Mouse (Mus musculus) gastrocnemius, postnatal 25 days (tissue): ENCODE measurements around the gene Dmrt3. TPM values are rescaled to one million over a fixed set of nuclear protein-coding genes. Genes with fewer than 3 reads are reported as not detected.

Experiments
- DNase-seq: peaks from one replicate; pipeline ENCODE4 v3.0.0; 2022
- total RNA-seq, 2 experiments: library from RNA; stranded (reverse); gene quantifications; 1 replicate in 1 of 2; 2 replicates in 1 of 2; pipeline ENCODE4 v1.2.3; 2021

The Dmrt3 gene
- total RNA-seq, 2 experiments from 2014 or later, result not detected

DNA sequence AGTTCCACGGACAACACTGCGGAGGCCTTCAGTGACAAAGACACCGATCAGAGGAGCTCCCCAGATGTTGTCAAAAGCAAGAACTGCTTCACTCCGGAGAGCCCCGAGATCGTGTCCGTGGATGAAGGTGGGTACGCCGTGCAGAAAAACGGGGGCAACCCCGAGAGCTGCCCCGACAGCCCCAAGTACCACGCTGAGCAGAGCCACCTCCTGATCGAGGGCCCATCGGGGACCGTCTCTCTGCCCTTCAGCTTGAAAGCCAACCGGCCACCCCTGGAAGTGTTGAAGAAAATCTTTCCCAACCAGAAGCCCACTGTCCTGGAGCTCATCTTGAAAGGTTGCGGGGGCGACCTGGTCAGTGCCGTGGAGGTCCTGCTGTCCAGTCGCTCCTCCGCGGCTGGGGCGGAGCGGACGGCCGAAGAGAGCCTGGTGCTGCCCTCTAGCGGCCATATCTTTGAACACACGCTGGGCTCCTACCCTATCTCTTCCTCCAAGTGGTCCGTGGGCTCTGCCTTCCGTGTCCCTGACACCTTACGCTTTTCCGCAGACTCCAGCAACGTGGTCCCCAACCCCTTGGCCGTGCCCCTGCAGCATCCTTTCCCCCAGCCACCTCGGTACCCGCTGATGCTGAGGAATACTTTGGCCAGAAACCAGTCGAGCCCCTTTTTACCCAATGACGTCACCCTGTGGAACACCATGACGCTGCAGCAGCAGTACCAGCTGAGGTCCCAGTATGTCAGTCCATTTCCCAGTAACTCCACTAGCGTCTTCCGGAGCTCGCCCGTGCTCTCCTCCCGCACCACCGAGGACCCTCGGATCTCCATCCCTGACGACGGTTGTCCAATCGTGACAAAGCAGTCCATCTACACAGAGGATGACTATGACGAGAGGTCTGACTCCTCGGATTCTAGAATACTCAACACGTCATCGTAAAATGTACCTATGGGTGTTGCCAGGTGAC lies 12.5 kb downstream of the Dmrt3 start:
- DNase-seq, result peak; percentile 43

DNA sequence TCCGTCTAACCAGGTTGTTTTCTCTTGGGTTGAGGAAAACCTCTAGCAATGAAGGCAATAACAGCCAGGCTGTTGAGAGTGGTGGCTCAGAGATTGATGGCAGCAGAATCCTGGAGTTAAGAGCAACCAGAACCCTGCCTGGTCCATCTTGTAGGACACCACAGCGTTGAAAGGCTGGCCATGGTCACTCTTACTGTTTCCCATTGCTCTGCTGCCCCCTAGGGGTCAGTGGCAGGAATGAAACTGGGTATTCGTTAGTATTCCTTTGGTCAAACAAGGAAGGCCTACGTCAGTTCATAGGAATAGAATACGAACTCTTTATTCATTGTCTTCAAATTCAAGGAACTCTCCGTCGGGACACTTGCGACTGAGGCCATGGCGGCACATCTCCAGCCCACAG lies 18.4 kb downstream of the Dmrt3 start:
- peak; percentile 32 for DNase-seq

DNA sequence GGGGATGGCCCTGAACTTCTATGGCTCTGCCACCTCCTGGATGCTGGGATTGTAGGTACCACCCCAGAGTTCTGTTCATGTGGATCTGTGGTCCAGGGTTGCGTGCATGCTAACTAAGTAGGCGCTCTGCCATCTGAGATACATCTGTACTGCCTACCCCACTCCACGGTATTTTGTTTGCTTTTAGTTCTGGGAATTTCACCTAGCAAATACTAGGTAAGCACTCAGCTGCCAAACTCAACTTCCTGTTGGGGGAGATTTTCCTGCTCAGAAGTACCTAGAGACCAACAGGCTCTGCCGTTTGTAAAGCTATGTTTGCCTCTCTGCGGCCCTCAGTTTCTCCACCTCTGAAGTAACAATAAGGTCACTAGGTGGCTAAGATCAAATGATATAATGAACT lies 25.0 kb downstream of the Dmrt3 start:
- no peak for DNase-seq

DNA sequence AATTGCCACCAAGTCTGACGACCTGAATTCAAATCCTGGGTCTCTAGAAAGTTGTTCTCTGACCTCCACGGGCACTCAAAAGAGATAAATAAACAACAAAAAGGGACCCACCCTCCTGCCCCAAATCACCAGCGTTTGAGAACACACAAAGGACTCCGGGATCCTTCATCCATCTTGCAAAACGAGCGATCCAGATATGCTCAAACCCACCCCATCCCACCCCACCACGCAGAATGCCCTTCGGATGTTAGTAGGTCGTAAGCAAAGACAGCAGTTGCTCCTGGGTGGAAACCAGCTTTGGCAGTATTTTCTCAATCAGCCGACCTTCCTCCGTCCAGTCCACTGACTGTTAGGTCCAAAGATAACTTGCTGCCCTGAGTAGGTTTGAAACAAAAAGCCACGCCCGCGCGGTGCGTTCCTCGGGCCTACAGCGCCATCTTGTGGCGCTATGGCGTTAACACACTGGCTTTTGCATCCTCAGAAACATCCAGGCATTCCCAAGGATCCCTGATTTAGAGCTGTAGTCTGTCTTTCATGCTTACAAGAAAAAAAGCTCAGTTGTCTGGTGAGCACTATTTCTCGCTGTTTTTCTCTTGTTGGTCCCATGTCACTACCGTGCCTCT lies 25.6 kb downstream of the Dmrt3 start:
- DNase-seq, result peak; percentile 22

DNA sequence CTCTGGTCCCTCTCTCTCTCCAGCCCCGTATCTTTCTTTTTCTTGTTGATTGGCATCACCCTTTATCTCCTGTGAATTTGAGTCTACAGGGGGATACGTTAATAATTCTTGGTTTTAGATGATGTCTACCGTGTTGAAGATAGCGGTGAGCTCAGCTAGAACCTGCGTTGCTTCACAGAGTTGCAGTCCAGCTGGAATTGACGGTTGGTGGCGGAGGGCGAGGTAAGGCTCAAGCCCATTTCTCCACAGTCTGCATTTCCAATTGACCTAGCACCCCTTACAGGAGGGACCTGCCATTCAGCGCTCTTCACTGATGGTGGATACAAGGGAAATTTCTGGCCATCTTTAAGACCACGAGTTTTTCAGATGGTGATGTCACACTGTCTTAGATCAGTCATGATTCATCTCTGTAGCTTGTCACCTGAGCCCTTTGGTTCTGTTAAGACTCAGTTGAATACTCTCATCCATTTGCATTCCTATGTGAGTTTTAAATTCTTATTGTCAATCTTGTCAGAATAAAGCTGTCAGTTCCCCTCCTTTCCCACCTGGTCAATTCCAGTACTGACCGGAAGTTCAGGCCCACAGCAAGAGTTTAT lies 28.8 kb downstream of the Dmrt3 start:
- DNase-seq, result no peak

DNA sequence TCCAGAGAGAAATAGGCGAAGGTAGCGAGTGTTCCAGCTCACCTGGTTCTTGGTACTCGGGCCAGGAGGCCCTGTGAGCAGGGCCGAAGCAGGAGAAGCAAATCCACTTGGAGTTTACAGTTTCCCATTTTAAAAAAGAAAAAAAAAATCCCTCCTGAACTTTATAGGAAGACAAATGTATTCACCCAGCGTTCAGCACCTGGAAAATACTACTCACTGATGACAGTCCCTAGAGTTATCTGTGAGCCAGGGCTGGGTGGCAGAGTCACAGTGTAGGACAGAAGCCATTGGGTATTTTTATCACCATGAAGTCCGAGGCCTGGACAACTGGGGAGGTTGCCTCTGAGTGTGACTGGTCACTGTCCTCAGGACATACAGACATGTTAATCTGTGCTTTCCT lies 31.7 kb downstream of the Dmrt3 start:
- no peak for DNase-seq

DNA sequence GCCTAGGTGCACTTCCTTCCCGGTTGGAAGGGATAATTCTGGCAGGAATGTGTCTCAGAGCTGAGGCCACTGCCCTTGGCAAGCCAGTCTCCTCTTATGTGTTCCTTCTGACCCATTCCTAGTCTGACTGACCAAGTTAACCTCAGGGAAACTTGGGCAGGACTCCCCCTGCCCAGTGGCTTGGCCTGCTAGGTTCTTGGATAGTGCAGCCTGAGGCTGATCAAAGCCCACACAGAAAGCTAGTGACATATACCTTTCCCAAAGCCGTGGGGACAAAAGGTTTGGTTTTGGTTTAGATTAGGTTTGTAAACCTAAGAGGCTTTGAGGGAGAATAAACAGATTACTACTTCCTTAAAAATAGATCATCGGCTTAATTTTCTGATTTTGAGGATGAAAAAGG lies 37.0 kb downstream of the Dmrt3 start:
- DNase-seq, result no peak

DNA sequence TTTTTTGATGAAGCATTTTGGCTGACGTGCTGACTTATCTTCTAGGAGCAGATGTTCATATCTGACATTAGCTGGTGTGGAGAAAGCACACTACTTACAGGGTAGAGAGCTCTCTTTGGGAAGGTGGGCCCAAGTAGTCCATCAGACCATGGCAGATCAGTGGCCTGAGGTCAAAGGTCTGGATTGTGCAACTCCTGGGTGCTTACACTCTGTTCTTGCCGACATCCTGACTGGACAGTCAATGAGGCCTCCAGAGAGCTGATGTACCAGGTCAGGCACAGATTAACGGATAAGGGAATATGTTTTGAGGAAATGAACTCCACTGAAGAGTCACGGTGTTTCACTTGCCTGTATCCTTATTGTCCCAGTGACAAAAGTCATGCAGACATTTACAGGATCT lies 38.6 kb downstream of the Dmrt3 start:
- no peak for DNase-seq

DNA sequence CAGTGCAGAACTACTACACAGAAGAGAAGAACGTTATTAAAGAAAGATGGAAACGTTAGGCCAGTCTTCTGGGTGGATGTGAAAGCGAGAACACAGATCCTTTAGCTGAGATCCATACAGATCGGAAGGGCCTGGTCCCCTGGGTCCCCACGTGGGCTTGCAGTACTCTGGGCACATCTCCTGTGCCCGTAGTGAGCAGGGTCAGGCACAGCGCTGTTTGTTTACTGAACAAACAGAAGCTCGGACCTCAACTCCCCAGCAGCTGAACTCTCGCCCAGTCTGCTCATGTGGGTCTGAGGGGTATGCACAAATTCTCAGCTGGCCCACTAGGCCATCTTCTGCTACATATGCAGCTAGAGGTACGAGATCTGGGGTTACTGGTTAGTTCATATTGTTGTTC lies 40.4 kb downstream of the Dmrt3 start:
- no peak for DNase-seq

DNA sequence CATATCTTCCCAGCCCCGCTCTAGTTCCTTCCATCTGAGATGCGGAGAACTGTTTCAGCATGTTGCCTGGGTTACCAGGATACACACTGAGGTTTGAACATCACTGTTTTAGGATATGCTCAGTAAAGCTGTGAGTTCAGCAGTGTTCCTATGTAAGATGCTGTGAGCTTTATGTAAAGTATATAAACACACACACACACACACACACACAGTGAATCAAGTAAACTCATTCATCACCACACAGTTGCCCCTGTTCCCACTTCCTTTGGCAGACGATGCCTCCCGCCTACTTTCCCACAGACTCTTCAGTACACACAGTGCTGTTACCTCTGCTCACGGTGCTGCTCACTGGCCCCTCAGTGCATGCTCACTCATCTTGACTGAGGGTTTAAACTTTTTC lies 42.5 kb downstream of the Dmrt3 start:
- no peak for DNase-seq

DNA sequence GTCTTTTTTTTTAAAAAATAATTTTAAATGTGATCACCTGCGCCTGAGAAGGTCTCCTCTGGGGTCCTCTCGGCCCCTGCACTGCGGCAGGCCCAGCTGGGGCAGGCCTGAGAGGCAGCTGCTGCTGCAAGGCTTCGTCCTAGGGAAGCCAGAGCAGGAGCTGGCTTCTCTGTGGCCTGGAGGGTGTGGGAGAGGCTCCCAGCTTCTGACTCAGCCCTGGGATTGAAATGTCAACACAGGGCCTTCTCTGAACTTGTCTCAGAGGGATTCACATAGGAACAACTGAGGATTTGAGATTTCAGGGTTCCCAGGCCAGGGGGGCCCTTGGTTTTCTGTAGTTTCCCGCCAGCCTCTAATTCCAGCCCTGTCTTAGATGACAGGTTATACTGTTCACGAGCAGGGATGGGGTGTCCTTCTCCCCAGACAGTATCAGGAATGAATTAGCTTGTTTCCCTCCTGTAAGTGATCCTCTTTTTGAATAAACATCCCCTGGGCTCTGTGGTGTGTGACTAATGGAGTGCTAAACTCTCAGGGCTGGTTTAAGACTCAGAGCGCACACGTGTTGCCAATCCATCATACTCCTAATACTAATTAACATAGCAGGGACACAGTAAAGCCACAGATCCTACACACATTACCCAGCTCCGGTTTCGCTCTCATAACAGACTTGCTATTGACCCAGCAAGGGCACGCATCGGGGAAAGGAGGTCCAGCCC lies 44.1 kb downstream of the Dmrt3 start:
- peak; percentile 27 for DNase-seq

DNA sequence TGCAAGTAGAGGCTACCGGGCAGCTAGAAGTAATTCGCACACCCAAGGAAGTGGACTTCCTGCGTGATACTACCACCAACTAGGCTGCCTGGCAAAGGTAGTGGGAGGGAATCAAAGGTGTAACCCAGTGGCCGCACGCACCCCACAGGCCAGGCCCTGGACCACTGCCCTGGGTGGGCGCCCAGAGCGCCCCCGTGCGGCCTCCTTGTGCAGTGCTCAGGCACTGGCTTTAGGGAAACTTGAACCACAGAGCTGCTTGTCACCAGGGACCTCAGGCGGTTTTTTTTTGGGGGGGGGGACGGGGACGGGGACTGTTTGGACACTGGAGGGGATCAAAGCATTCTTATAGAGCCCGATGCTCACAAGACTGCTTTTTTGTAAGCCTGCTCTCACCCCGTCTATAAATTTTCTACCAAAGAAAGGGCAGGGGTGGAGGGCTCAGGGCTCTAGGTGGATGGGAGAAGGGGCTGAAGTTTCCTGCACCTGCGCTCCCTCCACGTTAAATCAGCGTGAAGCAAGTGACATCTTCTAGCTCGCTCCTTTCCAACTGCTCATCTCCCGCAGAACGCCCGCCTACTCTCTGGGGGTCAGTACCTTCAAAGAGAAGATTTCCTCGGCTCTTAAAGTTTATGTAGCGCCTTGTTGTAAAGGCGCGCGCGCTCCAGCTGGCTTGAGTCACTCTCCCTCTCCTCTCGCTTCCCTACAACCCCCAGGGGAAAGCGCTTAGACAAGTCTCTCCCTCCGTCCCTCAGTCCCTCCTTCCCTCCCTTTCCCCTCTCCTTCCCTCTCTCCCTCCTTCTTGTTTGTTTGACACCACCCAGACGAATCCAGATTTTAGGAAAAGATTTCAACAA lies 55.6 kb downstream of the Dmrt3 start:
- no peak for DNase-seq

DNA sequence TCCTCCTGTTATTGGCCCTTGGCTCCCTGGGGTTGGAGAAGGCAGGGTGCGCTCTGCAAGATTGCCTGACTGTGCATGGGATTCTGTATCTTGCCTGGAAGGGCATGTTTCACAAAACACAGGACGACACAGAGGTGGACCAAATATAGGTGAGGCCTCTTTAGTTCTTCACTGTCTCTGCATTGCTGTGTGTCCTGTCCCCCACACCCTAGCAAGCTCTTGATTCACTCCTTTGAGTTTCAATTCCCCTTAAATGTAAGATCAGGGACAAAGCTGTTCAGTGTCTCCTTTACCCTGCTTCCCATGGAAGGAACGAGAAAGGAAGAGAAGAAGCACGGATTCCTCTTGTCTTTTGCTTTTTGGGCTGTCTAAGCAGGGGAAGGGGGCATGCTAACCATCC lies 57.7 kb downstream of the Dmrt3 start:
- no peak for DNase-seq

DNA sequence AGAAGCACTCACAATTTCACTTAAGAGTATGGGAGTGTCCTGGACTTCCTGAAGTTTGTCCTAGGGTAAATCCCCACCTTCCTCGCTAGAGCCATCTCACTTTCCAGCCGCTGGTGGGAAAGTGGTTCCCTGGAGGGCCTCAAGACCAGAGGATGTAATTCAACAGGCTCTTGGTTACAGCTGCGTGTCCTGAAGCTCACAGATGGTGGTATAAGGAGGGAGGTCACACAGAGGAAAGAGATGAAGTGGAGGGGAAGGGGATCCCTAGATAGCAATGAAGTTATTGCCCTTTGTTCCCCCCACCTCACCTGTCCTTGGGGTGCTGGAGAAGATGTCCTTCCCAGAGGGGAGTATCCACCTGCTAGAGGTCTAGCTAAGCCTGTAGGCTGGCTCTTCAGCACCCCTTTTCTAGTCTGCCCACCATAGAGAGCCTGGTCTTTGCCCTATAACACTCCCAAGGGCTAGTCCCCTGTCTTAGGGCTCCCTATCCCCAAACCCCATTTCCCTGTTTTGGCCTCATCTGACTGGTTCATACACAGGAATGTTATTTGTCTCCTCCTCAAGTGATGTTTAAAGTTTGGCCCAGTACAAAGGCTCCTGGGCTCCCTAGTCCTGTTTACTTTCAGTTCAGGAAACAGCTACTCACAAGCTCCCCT lies 59.6 kb downstream of the Dmrt3 start:
- no peak for DNase-seq

DNA sequence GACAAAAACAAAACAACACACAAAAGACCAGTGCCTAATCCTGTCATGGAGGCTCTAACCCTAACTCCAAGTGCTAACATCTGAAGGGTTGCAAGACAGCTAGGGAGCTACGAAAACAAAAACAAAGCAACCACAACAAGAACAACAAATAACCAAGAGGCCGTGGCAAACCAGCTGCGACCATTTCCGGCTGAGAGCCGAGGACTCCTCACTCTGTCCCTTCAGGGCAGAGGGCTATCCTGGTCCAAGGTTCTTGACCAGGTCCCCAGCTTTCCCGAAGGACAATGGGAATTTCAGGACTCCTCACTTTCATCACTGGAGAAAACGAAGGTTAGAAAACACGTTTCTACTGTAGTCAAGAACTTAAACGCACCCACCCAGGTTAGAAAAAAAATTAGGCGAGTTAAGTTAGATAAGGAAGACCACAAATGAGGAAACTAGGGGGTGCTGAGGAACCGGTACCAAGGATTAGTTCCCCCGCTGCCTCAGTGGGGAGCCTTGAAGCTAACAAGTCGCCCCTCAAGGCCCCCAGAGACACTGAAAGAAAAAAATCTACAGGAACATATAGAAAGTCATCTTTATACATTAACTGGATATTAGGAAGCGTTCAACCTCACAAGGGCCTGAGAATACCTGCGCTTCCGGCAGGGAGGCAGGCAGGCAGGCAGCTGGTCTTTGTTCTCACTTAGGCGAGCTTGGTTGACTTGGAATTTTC lies 60.6 kb downstream of the Dmrt3 start:
- no peak for DNase-seq

DNA sequence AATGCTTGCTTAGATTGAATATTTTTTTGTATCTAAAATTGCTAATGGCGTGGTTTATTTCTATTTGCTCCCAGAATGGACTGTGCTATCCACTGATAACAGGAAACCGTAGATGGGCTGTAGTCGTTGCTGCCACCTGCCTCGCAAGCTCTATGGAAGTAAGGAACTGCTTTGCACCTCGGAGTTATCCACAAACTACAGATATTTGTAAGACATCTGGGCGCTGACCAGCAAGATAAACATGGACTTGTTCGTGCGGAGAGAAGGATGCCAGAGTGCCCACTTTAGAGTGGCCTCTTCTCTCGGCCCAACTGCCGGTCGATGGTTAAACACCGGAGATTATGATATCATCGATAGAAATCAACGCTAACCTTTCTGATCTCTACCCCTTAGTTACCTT lies 61.6 kb downstream of the Dmrt3 start:
- no peak for DNase-seq

DNA sequence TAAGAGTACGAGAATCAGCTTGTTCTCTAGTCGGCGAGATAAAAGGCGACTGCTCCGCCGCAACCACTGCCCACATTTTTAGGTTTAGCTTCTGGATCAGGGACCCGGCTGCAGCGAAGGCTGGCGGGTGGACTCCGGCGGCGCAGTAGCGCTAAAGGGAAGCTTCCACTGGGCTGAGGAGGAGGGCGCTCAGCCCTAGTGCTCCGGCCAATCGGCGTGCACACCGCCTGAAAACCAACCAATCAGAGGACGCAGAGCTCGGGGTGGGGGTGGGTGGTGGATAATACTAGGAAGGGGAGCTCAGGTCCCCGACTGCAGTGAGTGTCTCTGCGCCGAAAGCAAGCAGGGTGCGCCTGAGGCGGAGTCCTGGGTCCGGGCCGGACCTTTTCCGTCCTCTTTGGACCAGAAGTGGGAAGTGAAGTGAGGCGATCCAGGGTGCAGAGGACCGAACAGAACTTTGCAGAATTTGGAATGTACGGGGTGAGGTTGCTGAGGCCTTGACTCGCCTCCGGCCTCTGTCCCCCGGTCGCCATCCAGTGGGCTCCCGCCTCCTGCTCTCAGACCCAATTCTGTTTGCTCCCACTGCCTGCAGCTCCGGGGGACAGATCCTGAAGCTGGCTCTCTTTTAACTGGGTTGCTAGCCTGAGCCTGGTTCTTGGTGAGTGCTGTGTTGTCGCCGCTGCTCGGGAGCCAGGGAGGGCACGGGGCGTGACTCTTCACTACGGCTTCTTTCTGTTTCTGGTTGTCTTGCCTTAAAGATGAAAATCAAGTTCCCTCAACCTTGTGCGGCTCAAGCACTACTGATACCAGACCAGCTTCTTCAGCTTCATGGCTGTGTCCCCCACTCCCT lies 62.2 kb downstream of the Dmrt3 start, which contains the start of gene Dmrt2:
Dmrt2 (plus strand) TSS at position 311 of the 850 bp plus-strand sequence.
- peak; percentile 88 for DNase-seq
